Mouse (Mus musculus) midbrain, embryonic 13.5 days (tissue): Measurements from ENCODE around the gene Brms1. TPM values are rescaled to one million over a fixed set of nuclear protein-coding genes. Genes with fewer than 3 reads are reported as not detected.

ENCODE experiments used
- ATAC-seq: fragments of 200-750 bp; cut with Nextera tagmentation; 2 replicates; pipeline ENCODE4 v1.8.0; 2017; ENCODE audit warnings: mild to moderate bottlenecking, moderate TSS enrichment, moderate library complexity
- H3K27ac ChIP-seq: fragments of 300-500 bp; sonication (generic); 2 replicates; pipeline ENCODE4 v1.5.1; 2015; ENCODE audit warnings: inconsistent platforms, mild to moderate bottlenecking, moderate library complexity
- H3K27me3 ChIP-seq: fragments of 300-500 bp; sonication (generic); 2 replicates; pipeline ENCODE4 v1.6.1; 2015; ENCODE audit warnings: mild to moderate bottlenecking, inconsistent platforms
- H3K36me3 ChIP-seq: fragments of 300-500 bp; sonication (generic); 2 replicates; pipeline ENCODE4 v1.6.1; 2015; ENCODE audit warnings: mild to moderate bottlenecking, inconsistent platforms
- H3K4me1 ChIP-seq: fragments of 300-500 bp; sonication (generic); replicated peaks from 2 replicates; pipeline ENCODE4 v1.6.1; 2015; ENCODE audit warnings: inconsistent platforms
- H3K4me2 ChIP-seq: fragments of 300-500 bp; sonication (generic); replicated peaks from 2 replicates; pipeline ENCODE4 v1.6.1; 2015; ENCODE audit warnings: moderate library complexity, mild to moderate bottlenecking, inconsistent platforms
- H3K4me3 ChIP-seq: fragments of 300-500 bp; sonication (generic); replicated peaks from 2 replicates; pipeline ENCODE4 v1.5.1; 2015; ENCODE audit warnings: mild to moderate bottlenecking, inconsistent platforms
- H3K9ac ChIP-seq: fragments of 300-500 bp; sonication (generic); replicated peaks from 2 replicates; pipeline ENCODE4 v1.6.1; 2015; ENCODE audit warnings: mild to moderate bottlenecking, inconsistent platforms
- H3K9me3 ChIP-seq: fragments of 300-500 bp; sonication (generic); 2 replicates; pipeline ENCODE4 v1.6.1; 2016; ENCODE audit warnings: mild to moderate bottlenecking, inconsistent platforms
- WGBS: fragments of 180-500 bp; shearing (Covaris S2); methylation state at CpG from one replicate; pipeline ENCODE4 v1.1.7; 2015; 5-methylcytosine and 5-hydroxymethylcytosine counted together
- polyA plus RNA-seq: library from polyadenylated mRNA; unstranded; fragments of >200 nt; fragmentation: Nextera tagmentation; extraction: Ambion mirVana; gene quantifications from 2 replicates; pipeline ENCODE4 v1.2.1, GENCODE M21; 2015

The Brms1 gene
- polyA plus RNA-seq, 1 experiment from 2014 or later: 58.9 TPM

GRCm38 (mm10) chr19:5069486-5069885 lies 28.3 kb downstream of the Brms1 start:
- ATAC-seq: no peak
- no peak overlapping the region for H3K27ac ChIP-seq
- H3K9me3 ChIP-seq: no peaks in the 10 kb centered on the region
- H3K4me2 ChIP-seq: peak overlapping the region; percentile 67; the same call in 1 of the 2 replicates
- no peaks in the 10 kb centered on the region for H3K36me3 ChIP-seq
- peaks cover 44% of the 10 kb centered on the region for H3K4me1 ChIP-seq
- peaks cover 72% of the 10 kb centered on the region for H3K27me3 ChIP-seq
- WGBS: 85% methylated on average over 5 of the region's 5 CpGs
- peak overlapping the region; percentile 3; the same call in 1 of the 2 replicates for H3K4me3 ChIP-seq
- H3K9ac ChIP-seq: no peak overlapping the region

GRCm38 (mm10) chr19:5069978-5070377 lies 28.8 kb downstream of the Brms1 start:
- peak overlapping the region; percentile 3 for H3K4me3 ChIP-seq

GRCm38 (mm10) chr19:5071077-5071476 lies 29.9 kb downstream of the Brms1 start:
- Histone ChIP-seq H3K9me3 (no peaks in the 10 kb centered on the region), H3K36me3 (no peaks in the 10 kb centered on the region), H3K27me3 (peaks cover 70% of the 10 kb centered on the region), H3K4me3 (peak overlapping the region; percentile 42), H3K9ac (peak overlapping the region; percentile 63), H3K4me1 (peaks cover 44% of the 10 kb centered on the region), H3K27ac (peak overlapping the region; percentile 52), H3K4me2 (peak overlapping the region; percentile 62)
- WGBS: 10% methylated on average over 11 of the region's 11 CpGs
- ATAC-seq: no peak

More at GRCm38 (mm10) chr19:5069978-5070377, 28.8 kb downstream of the Brms1 start:
- ATAC-seq: no peak
- H3K4me2 ChIP-seq: 0 out of 2 replicates have a peak overlapping the region, but pooled peaks have one; percentile 9
- no peaks in the 10 kb centered on the region for H3K9me3 ChIP-seq
- no peaks in the 10 kb centered on the region for H3K36me3 ChIP-seq
- 85% methylated on average over 7 of the region's 7 CpGs for WGBS
- no peak overlapping the region for H3K9ac ChIP-seq
- peaks cover 44% of the 10 kb centered on the region for H3K4me1 ChIP-seq
- peaks cover 75% of the 10 kb centered on the region for H3K27me3 ChIP-seq
- no peak overlapping the region for H3K27ac ChIP-seq

- Histone ChIP-seq H3K27ac (peak overlapping the region; percentile 52), H3K36me3 (no peaks in the 10 kb centered on the region), H3K4me2 (peak overlapping the region; percentile 62), H3K4me1 (peaks cover 44% of the 10 kb centered on the region), H3K9me3 (no peaks in the 10 kb centered on the region), H3K4me3 (peak overlapping the region; percentile 42), H3K27me3 (peaks cover 63% of the 10 kb centered on the region), H3K9ac (peak overlapping the region; percentile 63)
- under 1% methylated on average over 40 of the region's 40 CpGs for WGBS
- ATAC-seq: peak; percentile 82
These were observed 30.6 kb downstream of the Brms1 start for GRCm38 (mm10) chr19:5071545-5072369.

GRCm38 (mm10) chr19:5072389-5073019 lies 31.4 kb downstream of the Brms1 start:
- H3K4me3 ChIP-seq: peak overlapping the region; percentile 42
- ATAC-seq: peak; percentile 26
- H3K4me2 ChIP-seq: peak overlapping the region; percentile 62
- no peaks in the 10 kb centered on the region for H3K36me3 ChIP-seq
- H3K4me1 ChIP-seq: peaks cover 38% of the 10 kb centered on the region
- H3K27ac ChIP-seq: no peak overlapping the region
- peaks cover 56% of the 10 kb centered on the region for H3K27me3 ChIP-seq
- no peaks in the 10 kb centered on the region for H3K9me3 ChIP-seq
- 2% methylated on average over 20 of the region's 20 CpGs for WGBS
- H3K9ac ChIP-seq: peak overlapping the region; percentile 63; the same call in 1 of the 2 replicates

GRCm38 (mm10) chr19:5073028-5073427 lies 31.9 kb downstream of the Brms1 start:
- H3K4me3 ChIP-seq: peak overlapping the region; percentile 42; the same call in 1 of the 2 replicates
- H3K36me3 ChIP-seq: no peaks in the 10 kb centered on the region
- peaks cover 51% of the 10 kb centered on the region for H3K27me3 ChIP-seq
- no peaks in the 10 kb centered on the region for H3K9me3 ChIP-seq
- peaks cover 33% of the 10 kb centered on the region for H3K4me1 ChIP-seq
- H3K9ac ChIP-seq: no peak overlapping the region
- WGBS: under 1% methylated on average over 15 of the region's 15 CpGs
- peak overlapping the region; percentile 62 for H3K4me2 ChIP-seq
- no peak overlapping the region for H3K27ac ChIP-seq
- peak; percentile 6; the same call in 1 of the 2 replicates for ATAC-seq

- Histone ChIP-seq H3K4me2 (no peak overlapping the region), H3K9ac (no peak overlapping the region), H3K9me3 (no peaks in the 10 kb centered on the region), H3K27ac (no peak overlapping the region), H3K36me3 (no peaks in the 10 kb centered on the region), H3K27me3 (peaks cover 47% of the 10 kb centered on the region), H3K4me1 (peaks cover 28% of the 10 kb centered on the region), H3K4me3 (no peak overlapping the region)
- no peak for ATAC-seq
- WGBS: 51% methylated on average over 5 of the region's 5 CpGs
These were observed 32.4 kb downstream of the Brms1 start for GRCm38 (mm10) chr19:5073518-5073917.

GRCm38 (mm10) chr19:5079279-5079678 lies 38.1 kb downstream of the Brms1 start:
- ATAC-seq: no peak
- Histone ChIP-seq H3K4me2 (no peak overlapping the region), H3K27me3 (peaks cover 61% of the 10 kb centered on the region), H3K27ac (no peak overlapping the region), H3K4me3 (no peak overlapping the region), H3K36me3 (no peaks in the 10 kb centered on the region), H3K9ac (no peak overlapping the region), H3K9me3 (no peaks in the 10 kb centered on the region), H3K4me1 (no peaks in the 10 kb centered on the region)
- WGBS: 98% methylated on average over 1 of the region's 1 CpGs

- no peak overlapping the region for H3K9ac ChIP-seq
- WGBS: 70% methylated on average over 18 of the region's 18 CpGs
- no peak overlapping the region for H3K4me3 ChIP-seq
- no peak overlapping the region for H3K4me2 ChIP-seq
- no peak for ATAC-seq
- H3K27ac ChIP-seq: no peak overlapping the region
- no peaks in the 10 kb centered on the region for H3K9me3 ChIP-seq
- H3K4me1 ChIP-seq: peaks cover 11% of the 10 kb centered on the region
- H3K36me3 ChIP-seq: no peaks in the 10 kb centered on the region
- peaks cover 72% of the 10 kb centered on the region for H3K27me3 ChIP-seq
These were observed 40.9 kb downstream of the Brms1 start for GRCm38 (mm10) chr19:5082005-5082404.

GRCm38 (mm10) chr19:5082596-5082995 lies 41.4 kb downstream of the Brms1 start:
- Histone ChIP-seq H3K9me3 (no peaks in the 10 kb centered on the region), H3K4me2 (no peak overlapping the region), H3K27me3 (peaks cover 72% of the 10 kb centered on the region), H3K9ac (no peak overlapping the region), H3K4me3 (no peak overlapping the region), H3K4me1 (peaks cover 17% of the 10 kb centered on the region), H3K27ac (no peak overlapping the region), H3K36me3 (no peaks in the 10 kb centered on the region)
- ATAC-seq: no peak
- WGBS: 72% methylated on average over 24 of the region's 24 CpGs

- Histone ChIP-seq H3K4me2 (peak overlapping the region; percentile 76), H3K4me3 (peak overlapping the region; percentile 50), H3K36me3 (no peaks in the 10 kb centered on the region), H3K27me3 (peaks cover 72% of the 10 kb centered on the region), H3K9ac (no peak overlapping the region), H3K4me1 (peaks cover 25% of the 10 kb centered on the region), H3K9me3 (no peaks in the 10 kb centered on the region), H3K27ac (no peak overlapping the region)
- WGBS: 83% methylated on average over 3 of the region's 3 CpGs
- no peak for ATAC-seq
These were observed 43.0 kb downstream of the Brms1 start for GRCm38 (mm10) chr19:5083961-5084833.
